Mouse (Mus musculus): ENCODE measurements at regions not wholly inside any gene's neighbourhood (a gene's known extent, or its start where the extent isn't known, plus 50 kb on each side); places are given as distances from the start of the nearest gene placed in this dataset.
A peak's percentile ranks its signal among the peaks of the same experiment; 100 is the strongest.

DNA sequence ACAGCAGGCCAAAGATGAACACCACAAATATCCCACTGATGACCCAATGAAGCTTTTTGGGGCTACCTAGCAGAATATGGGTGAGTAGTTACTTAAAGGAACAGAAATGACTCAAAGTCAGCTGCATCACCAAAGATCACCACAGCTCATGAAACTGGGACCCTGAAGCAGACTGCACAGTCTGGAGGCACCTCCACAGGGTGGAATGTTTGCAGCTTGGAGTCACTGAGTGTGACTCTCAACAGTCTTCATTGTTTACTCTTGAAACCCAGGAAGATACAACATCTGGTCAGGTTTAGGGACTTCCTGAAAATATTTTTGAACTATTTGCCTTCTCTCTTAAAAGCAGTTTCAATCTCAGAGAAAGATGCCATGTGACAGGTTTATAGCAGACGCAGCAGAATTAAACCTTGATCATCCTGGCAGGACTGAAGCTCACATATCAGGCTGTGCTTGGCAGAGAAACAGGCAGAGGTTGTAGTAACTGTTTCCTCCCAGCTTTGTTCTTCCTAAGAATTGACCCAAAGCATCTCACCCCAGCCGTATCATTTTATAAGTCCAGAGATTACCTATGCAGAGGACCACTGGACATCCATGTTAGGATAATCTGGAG, 944.1 kb upstream of the Adgrl4 start:
- ATAC-seq (replicated peaks; ENCODE audit: poor library complexity, severe bottlenecking), result no peak

GRCm38 (mm10) chr3:150530966-150531365, 906.7 kb upstream of the Adgrl4 start:
- ATAC-seq (replicated peaks; ENCODE audit: poor library complexity, severe bottlenecking), result no peak

DNA sequence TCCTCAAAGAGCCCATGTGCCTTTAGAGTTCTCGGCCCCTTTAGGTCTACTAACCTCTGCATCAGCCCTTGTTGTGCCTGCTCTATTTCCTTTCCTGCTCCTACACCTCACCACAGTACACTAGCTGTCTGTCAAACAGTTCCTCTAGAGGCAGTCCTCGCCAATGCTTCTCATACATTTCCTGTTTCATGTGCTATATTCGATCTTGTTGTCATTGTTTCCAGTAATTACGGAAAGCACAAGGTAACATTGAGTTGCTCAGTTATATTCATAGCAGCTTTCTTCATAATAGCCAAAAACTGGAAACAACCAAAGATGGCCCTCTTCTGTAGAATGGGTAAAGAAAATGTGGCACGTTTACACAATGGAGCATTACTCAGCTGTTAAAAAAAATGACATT, 894.6 kb upstream of the Adgrl4 start:
- ATAC-seq (replicated peaks; ENCODE audit: poor library complexity, severe bottlenecking), result no peak

- ATAC-seq (replicated peaks; ENCODE audit: poor library complexity, severe bottlenecking), result no peak
Measured at GRCm38 (mm10) chr3:150588474-150588873, 849.2 kb upstream of the Adgrl4 start.

- ATAC-seq (replicated peaks; ENCODE audit: poor library complexity, severe bottlenecking), result no peak
Measured at GRCm38 (mm10) chr3:150590978-150591377, 846.7 kb upstream of the Adgrl4 start.

DNA sequence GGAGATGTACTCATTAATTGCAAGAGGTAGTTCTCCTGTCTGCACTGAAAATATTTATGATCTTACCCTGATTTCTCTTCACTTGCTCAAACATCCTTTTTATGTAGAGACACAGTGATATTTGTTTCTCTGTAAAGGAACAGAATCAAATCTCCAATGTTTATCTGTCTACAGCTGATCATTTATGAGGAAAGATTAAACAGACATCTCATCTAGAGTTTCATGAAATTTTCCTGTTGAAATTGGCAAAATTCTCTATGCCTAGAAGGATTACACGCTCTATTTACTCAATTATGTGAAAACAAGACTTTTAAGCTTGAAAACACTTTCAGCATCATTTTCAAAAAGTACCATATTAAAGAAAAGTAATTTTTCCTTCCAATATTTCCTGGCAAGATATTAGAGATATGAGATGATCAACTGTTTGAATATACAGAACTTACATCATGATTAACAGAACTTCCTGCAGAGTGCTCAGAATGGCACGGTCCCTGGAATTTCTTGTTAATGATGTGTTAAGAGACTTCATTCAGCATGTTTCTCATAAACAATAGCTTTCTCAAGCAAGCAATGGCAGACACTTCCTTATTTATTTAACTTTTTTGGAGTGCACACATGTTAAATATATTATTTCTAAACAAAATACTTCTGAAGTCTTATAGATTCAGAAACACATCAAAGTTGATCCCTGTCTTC, 834.1 kb upstream of the Adgrl4 start:
- ATAC-seq (replicated peaks; ENCODE audit: poor library complexity, severe bottlenecking), result no peak

GRCm38 (mm10) chr3:150610681-150611101, 827.0 kb upstream of the Adgrl4 start:
- ATAC-seq (replicated peaks; ENCODE audit: poor library complexity, severe bottlenecking), result peak; percentile 95

- no peak for ATAC-seq (replicated peaks; ENCODE audit: poor library complexity, severe bottlenecking)
Measured at GRCm38 (mm10) chr3:150637544-150637943, 800.1 kb upstream of the Adgrl4 start.

DNA sequence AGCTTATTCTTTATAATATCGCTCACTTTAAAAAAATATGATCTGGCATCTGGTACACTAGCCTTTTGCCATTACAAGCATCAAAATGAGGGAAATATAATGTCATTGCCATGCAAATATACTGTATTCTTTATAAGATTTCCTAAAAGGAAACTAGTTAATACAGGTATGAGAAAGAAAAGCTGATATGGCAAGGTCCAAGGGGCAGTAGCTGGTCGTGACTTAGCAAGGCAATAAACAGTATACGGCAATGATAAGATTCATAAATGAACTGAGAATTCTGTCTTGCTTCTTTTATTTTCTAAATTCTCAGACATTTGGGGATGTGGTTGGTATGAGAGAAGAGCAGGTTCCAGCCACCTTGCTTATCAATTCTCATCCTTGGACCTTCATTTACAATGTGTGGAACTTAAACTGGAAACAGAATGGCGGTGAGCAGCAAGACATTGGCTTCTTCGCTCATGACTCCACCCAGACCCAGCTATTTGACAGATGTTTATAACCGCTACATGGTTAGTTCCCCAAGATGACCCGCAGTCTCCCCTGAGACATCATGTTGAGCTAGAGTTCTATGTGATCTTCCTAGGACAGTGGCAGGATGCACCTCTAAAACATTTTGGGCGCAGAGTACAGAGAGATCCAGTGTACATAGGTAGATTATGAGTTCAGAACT, 797.5 kb upstream of the Adgrl4 start:
- ATAC-seq (replicated peaks; ENCODE audit: poor library complexity, severe bottlenecking), result no peak

DNA sequence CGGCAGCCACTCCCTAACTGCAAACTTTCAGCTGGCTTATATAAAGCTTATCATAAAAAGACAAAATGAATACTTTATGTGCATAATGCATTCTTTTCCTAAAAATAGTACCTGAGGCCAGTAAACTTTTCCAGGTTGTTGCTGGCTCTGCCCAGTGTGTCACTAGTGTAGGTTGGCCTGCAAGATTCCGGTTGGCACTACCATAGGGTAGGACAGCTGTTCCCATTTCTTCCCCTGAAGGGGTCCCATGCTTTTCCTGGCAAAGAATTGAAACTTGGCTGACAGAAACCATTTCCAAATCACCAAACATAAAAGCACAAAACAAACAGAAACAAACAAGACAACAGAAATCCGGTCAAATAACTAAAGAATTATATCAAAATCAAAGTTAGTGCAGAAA, 789.6 kb upstream of the Adgrl4 start:
- no peak for ATAC-seq (replicated peaks; ENCODE audit: poor library complexity, severe bottlenecking)

- ATAC-seq (replicated peaks; ENCODE audit: poor library complexity, severe bottlenecking), result no peak
Measured at GRCm38 (mm10) chr3:150649783-150650565, 787.7 kb upstream of the Adgrl4 start.

DNA sequence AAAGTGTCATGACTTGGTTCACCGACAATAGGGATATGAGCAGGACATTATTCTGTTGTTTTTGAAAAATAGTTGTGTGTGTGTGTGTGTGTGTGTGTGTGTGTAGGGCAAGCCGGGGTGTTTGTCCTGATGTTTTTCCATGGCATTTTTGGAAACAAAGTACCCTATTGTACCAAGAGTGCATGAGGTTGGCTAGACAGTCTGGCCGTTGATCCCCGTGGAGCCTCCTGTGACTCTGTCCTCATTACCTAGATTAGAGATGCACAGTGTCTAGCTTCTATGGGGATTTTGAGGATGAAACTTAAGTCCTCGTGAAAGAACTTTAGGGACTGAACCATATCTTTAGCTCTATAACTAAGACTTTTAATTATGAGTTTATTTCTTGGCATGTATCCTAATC, 741.9 kb upstream of the Adgrl4 start:
- no peak for ATAC-seq (replicated peaks; ENCODE audit: poor library complexity, severe bottlenecking)

DNA sequence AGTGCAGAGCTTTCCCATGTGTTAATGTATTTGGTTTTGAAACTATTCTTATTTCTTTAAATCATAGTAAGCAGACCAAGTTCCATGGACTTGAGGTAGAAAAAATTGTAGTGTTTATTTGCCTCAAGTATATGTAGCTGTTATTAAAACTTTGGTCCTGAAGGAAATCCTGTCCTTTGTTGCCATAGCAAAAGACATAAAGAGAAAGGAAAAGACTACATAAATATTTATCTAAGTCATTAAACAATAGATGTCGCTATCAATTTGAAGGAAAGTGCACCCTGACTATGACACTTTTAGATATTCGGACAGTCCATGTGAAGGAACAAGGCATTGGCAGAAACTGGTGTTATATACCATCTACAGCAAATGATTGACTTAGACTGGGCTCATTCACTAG, 737.7 kb upstream of the Adgrl4 start:
- ATAC-seq (replicated peaks; ENCODE audit: poor library complexity, severe bottlenecking), result no peak
